Mouse (Mus musculus) small intestine, adult 2 months (tissue): Measurements from ENCODE around the gene Rps27.
"Not testable (repeated sequence)": the region's sequence is repeated elsewhere in the genome, so short reads cannot be mapped to it uniquely, and the experiment has no call there.

Experiments
- CTCF ChIP-seq: fragments of 200-500 bp; IDR thresholded peaks from 2 replicates; pipeline ENCODE4 v1.5.1; 2012; ENCODE audit warnings: low read depth, mild to moderate bottlenecking, control low read depth, inconsistent platforms, low read length, moderate library complexity, mixed read lengths; ENCODE audit not compliant: insufficient replicate concordance, insufficient read length; ENCODE audit errors: extremely low read depth
- POLR2A ChIP-seq: fragments of 200-500 bp; IDR thresholded peaks from 2 replicates; pipeline ENCODE4 v1.6.1; 2012; ENCODE audit warnings: low read depth, mild to moderate bottlenecking, control low read depth, inconsistent platforms, low read length, moderate library complexity

GRCm38 (mm10) chr3:90253174-90253573 is 39.7 kb upstream of the Rps27 start:
- not testable (repeated sequence) for TF ChIP-seq CTCF, POLR2A
